Mouse (Mus musculus) thymus, postnatal 0 days (tissue): Measurements from ENCODE around the gene Atp10a. TPM values are rescaled to one million over a fixed set of nuclear protein-coding genes. Genes with fewer than 3 reads are reported as not detected.

Experiments used
- DNase-seq: peaks from one replicate; pipeline ENCODE4 v3.0.0-alpha.2; 2015; ENCODE audit warnings: low spot score
- polyA plus RNA-seq: library from polyadenylated mRNA; unstranded; fragments of >200 nt; fragmentation: Nextera tagmentation; extraction: Ambion mirVana; gene quantifications from 2 replicates; pipeline ENCODE4 v1.2.1, GENCODE M21; 2015

Gene Atp10a
- polyA plus RNA-seq: 11.7 and 12.6 TPM in 2 replicates

GRCm38 (mm10) chr7:58655866-58656265, at the start of gene Atp10a:
Atp10a (plus strand) TSS chr7:58656166.
- DNase-seq: no peak

- no peak for DNase-seq
Observed at GRCm38 (mm10) chr7:58618048-58618447, 37.9 kb upstream of the Atp10a start.

GRCm38 (mm10) chr7:58626305-58627155, 29.4 kb upstream of the Atp10a start:
- no peak for DNase-seq

- DNase-seq: no peak
Observed at GRCm38 (mm10) chr7:58627381-58627780, 28.6 kb upstream of the Atp10a start.

- DNase-seq: no peak
Observed at GRCm38 (mm10) chr7:58629233-58629632, 26.7 kb upstream of the Atp10a start.

- DNase-seq: no peak
Observed at GRCm38 (mm10) chr7:58633683-58634082, 22.3 kb upstream of the Atp10a start.

- no peak for DNase-seq
Observed at GRCm38 (mm10) chr7:58639676-58640075, 16.3 kb upstream of the Atp10a start.

GRCm38 (mm10) chr7:58640456-58640855, 15.5 kb upstream of the Atp10a start:
- no peak for DNase-seq

- no peak for DNase-seq
Observed at GRCm38 (mm10) chr7:58641916-58642315, 14.1 kb upstream of the Atp10a start.

- no peak for DNase-seq
Observed at GRCm38 (mm10) chr7:58647404-58647803, 8.6 kb upstream of the Atp10a start.

GRCm38 (mm10) chr7:58657913-58658789, 2.2 kb downstream of the Atp10a start:
- DNase-seq: peak; percentile 81

GRCm38 (mm10) chr7:58658790-58659405, 2.9 kb downstream of the Atp10a start:
- DNase-seq: peak; percentile 26

GRCm38 (mm10) chr7:58660046-58660445, 4.1 kb downstream of the Atp10a start:
- DNase-seq: no peak

- no peak for DNase-seq
Observed at GRCm38 (mm10) chr7:58660665-58661064, 4.7 kb downstream of the Atp10a start.

- no peak for DNase-seq
Observed at GRCm38 (mm10) chr7:58661076-58661475, 5.1 kb downstream of the Atp10a start.

GRCm38 (mm10) chr7:58668617-58669016, 12.7 kb downstream of the Atp10a start:
- DNase-seq: no peak

- DNase-seq: no peak
Observed at GRCm38 (mm10) chr7:58676075-58676474, 20.1 kb downstream of the Atp10a start.

- peak; percentile 73 for DNase-seq
Observed at GRCm38 (mm10) chr7:58677111-58677805, 21.3 kb downstream of the Atp10a start.

GRCm38 (mm10) chr7:58685967-58686366, 30.0 kb downstream of the Atp10a start:
- DNase-seq: no peak

- peak; percentile 64 for DNase-seq
Observed at GRCm38 (mm10) chr7:58686573-58686972, 30.6 kb downstream of the Atp10a start.

GRCm38 (mm10) chr7:58686997-58687396, 31.0 kb downstream of the Atp10a start:
- no peak for DNase-seq
